Mouse (Mus musculus): ENCODE results near the gene Akap7.

- TF ChIP-seq TAL1 (IDR thresholded peaks at IDR 0.05; ENCODE audit: low read length) = no peak
- TF ChIP-seq GATA1 (IDR thresholded peaks at IDR 0.05; ENCODE audit: low read length) = no peak
These were observed 88.4 kb downstream of the Akap7 start for GRCm38 (mm10) chr10:25219220-25219628.

Measured in erythroblast, embryonic 14.5 days (primary cell).